Mouse (Mus musculus) MN1 (cell line): ENCODE data around the gene Tcf19.
"Not testable (repeated sequence)": the region's sequence is repeated elsewhere in the genome, so short reads cannot be mapped to it uniquely, and the experiment has no call there.

Experiments
- DNase-seq: peaks from one replicate; pipeline ENCODE4 v3.0.0-alpha.2; 2016; ENCODE audit warnings: low spot score

Tcf19 gene

DNA sequence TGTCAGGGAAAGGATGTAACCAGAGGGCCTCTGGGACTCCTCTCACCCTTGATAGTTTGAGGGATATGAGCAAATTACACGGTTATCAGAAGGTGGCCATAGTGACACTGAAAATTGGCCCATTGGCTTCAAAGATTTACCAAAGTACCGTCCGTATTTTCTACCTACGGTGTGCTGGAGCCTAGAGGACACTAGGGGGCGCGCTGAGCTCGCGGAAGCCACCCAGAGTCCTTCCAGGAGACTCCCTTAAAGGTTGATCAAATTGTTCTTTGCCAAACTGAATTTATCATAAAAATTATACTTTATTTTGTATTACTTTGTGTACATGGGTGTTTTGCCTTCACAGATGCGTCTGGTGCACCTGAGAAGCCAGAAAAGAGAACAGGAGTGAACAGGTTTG, 32.6 kb downstream of the Tcf19 start:
- DNase-seq = peak; percentile 70

DNA sequence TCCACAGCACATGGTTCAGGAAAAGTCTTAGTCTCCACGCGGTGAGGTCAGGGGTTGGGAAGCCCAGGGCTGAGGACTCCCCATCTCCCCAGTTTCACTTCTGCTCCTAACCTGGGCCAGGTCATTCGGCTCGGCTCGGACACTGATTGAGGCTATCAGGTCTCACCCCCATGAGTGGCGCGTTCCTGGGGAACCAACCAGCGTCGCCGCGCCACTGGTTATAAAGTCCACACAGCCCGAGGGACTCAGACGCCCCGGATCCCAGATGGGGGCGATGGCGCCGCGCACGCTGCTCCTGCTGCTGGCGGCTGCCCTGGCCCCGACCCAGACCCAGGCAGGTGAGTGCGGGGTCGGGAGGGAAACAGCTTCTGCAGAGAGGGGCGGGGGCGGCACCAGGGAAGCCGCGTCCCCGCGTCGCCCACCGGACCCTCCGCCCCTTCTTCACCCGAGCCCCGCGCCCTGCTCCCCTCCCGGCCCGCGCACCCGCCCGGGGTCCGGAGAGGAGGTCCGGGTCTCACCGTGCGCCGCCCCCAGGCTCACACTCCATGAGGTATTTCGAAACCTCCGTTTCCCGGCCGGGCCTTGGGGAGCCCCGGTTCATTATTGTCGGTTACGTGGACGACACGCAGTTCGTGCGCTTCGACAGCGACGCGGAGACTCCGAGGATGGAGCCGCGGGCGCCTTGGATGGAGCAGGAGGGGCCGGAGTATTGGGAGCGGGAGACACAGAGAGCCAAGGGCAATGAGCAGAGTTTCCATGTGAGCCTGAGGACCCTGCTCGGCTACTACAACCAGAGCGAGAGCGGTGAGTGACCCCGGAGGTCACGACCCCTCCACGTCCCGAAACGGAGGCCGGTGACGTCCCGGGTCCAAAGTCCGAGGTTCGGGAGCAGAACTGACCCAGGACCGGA, 46.5 kb downstream of the Tcf19 start, which contains the start of gene H2-Q10:
H2-Q10 (plus strand) TSS at position 248 of the 910 bp plus-strand sequence.
- no peak for DNase-seq

- not testable (repeated sequence) for DNase-seq
Measured at GRCm38 (mm10) chr17:35468936-35469335, 47.7 kb downstream of the Tcf19 start.

GRCm38 (mm10) chr17:35465651-35466050, 51.0 kb downstream of the Tcf19 start:
- not testable (repeated sequence) for DNase-seq
